Mouse (Mus musculus) liver, postnatal 0 days (tissue): ENCODE measurements around the gene Gm37240.

Experiments
- CTCF ChIP-seq: sonication (generic); IDR thresholded peaks from 2 replicates; pipeline ENCODE4 v1.5.1; 2016; ENCODE audit warnings: antibody characterized with exemption, low read depth
- EP300 ChIP-seq: IDR thresholded peaks from 2 replicates; pipeline ENCODE4 v1.6.1; 2016; ENCODE audit warnings: antibody characterized with exemption, low read depth, mild to moderate bottlenecking

DNA sequence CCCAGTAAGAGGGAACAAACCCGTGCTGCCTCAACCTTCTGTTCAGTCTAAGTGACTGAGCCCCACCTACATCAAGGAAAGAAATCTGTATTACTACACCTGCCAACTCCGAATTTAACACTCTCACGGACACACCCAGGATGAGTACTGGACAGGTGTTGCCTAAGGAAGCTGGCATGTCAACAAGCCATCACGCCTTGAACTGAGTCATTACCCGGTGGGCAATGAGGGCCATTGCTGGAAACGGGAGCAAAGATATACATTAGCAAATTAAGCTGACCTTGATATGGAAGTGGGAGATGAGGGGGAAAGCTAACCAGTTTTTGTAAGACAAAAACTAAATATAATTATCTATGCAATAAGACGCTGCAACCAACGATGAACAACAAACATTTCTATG is 7.2 kb downstream of the Gm37240 start:
- TF ChIP-seq EP300 (no peak), CTCF (no peak)
